Mouse (Mus musculus): ENCODE results near the gene Eva1b. TPM values are rescaled to one million over a fixed set of nuclear protein-coding genes. Genes with fewer than 3 reads are reported as not detected.
A peak's percentile ranks its signal among the peaks of the same experiment; 100 is the strongest.

The Eva1b gene
- polyA plus RNA-seq, 1 experiment from 2014 or later = 149 TPM

DNA sequence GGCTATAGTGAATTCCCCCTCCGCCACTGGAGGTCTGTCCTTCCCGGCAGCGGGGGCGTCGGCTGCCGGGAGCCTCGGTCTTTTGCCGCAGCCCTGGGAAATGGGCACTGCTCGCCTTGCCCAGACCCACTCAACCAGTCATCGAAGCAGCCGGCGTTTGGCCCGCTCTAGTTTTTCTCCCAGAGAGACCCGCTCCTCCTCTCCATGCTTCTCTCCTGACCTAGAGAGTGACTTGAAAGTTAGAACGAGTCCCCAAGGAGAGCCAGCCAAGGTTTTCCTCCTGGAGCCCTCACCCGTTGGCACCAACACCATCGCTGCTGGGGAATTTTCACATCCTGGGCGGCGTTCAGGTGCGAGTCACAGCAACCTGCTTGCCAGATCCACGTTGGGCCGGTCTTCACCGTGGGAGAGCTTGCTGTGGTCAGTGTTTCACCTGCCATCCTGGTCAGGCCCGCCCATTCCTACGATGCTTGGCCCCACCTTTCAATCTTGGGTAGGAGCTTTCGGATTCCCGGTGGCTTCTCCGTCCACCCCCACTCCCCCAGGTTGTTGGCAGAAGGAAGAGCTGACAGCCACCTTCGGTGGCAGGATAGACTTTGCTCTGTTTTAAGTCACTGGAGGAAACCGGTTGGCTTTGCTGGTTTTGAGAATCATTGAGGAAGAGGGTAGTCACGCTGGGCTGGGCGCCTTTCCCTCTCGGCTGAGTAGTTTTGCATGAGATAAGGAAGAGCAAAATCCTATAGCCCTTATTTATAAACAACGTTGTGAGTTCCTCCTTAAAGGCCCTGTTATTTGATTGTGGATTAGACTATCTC is 43.1 kb upstream of the Eva1b start:
- Histone ChIP-seq H3K9me3 (replicated peaks; ENCODE audit: low read length) (no peaks in the 10 kb centered on the region), H3K4me1 (replicated peaks; ENCODE audit: insufficient read depth, low read length) (peaks cover 40% of the 10 kb centered on the region), H3K9ac (ENCODE audit: low read depth, low read length) (peak overlapping the region; percentile 92), H3K36me3 (ENCODE audit: insufficient read depth, low read length) (no peaks in the 10 kb centered on the region), H3K4me2 (ENCODE audit: low read length) (peak overlapping the region; percentile 96), H3K27ac (peak overlapping the region; percentile 89), H3K27me3 (ENCODE audit: insufficient read depth, low read length) (no peaks in the 10 kb centered on the region), H3K4me3 (replicated peaks; ENCODE audit: low read depth, low read length) (peak overlapping the region; percentile 97)
- WGBS = 2% methylated on average over 34 of the region's 34 CpGs
- TF ChIP-seq CTCF (IDR thresholded peaks at IDR 0.05; ENCODE audit: low read depth) = no peak
- ATAC-seq (replicated peaks; ENCODE audit: low FRiP score, low read depth) (peak; percentile 62), DNase-seq (ENCODE audit: low spot score) (no peak)

DNA sequence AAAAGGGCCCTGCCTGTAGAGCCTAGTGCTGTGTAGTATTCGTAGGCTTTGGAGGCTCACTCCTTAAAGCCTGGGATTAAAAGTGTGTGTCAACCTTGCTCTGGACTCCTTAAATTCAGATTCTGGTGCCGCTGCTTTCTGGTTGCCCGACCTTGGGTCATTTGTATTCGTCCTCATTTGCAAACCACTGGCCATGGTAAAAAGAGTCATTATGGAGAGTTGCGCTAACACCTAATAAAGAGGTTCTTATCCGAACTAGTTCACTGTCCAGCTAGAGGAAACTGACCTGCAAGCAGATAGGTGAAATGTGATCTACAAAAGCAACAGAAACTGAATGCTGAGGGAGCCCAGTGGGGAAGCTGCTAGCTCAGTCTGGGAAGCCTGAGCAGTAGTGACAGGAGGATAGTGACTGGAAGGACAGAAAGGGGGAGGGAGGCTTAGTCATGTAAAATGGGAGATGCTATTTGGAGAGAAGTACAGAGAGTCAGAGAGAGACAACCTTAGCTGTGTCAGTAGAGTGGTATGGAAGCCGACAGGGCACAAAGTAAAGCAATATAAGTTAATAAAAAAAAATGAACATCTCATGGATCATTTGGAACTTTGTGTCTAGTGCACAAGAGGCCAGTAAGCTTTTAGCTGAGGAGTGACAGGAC is 42.3 kb upstream of the Eva1b start:
- Histone ChIP-seq H3K4me3 (replicated peaks; ENCODE audit: low read depth, low read length) (peak overlapping the region; percentile 97), H3K4me2 (ENCODE audit: low read length) (peak overlapping the region; percentile 96), H3K36me3 (ENCODE audit: insufficient read depth, low read length) (no peaks in the 10 kb centered on the region), H3K9ac (ENCODE audit: low read depth, low read length) (peak overlapping the region; percentile 92; the same call in 1 of the 2 replicates), H3K27ac (no peak overlapping the region), H3K27me3 (ENCODE audit: insufficient read depth, low read length) (no peaks in the 10 kb centered on the region), H3K9me3 (replicated peaks; ENCODE audit: low read length) (no peaks in the 10 kb centered on the region), H3K4me1 (replicated peaks; ENCODE audit: insufficient read depth, low read length) (peaks cover 44% of the 10 kb centered on the region)
- WGBS = 41% methylated on average over 7 of the region's 7 CpGs
- DNase-seq (ENCODE audit: low spot score) = no peak
- no peak for ATAC-seq (replicated peaks; ENCODE audit: low FRiP score, low read depth)
- TF ChIP-seq CTCF (IDR thresholded peaks at IDR 0.05; ENCODE audit: low read depth) = no peak

DNA sequence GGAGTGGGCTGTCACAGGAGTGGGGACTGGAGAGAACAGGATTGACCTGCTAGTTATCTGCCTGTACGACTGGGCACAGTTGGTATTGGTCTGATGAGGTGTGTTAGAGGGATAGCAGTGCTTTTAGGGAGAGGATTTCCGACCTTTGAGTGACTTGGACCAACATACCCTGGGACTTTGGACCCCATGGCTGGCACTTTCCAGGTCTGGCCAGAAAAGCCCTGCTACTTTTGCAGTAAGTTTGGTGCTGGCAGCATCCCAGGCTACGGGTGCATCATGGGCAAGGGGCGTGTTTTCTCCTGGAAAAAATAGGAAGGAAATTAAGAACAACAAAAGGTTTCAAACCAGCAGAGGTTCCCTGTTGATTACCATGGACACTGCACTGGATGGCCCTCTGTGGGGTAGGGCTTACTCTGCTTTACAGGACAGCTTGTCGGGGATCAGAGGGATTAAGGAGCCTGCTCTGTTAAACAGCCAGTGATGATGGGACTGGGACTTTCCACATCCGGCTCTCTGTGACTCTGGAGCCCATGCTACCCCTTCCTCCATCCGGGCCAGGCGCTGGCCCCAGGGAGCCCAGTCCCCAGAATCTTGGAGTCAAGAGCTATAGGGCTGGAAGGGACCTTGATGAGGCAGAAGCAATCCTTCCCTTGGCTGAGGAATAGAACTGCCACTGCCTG is 39.3 kb upstream of the Eva1b start:
- Histone ChIP-seq H3K9ac (ENCODE audit: low read depth, low read length) (0 out of 2 replicates have a peak overlapping the region, but pooled peaks have one; percentile 28), H3K36me3 (ENCODE audit: insufficient read depth, low read length) (no peaks in the 10 kb centered on the region), H3K9me3 (replicated peaks; ENCODE audit: low read length) (no peaks in the 10 kb centered on the region), H3K4me3 (replicated peaks; ENCODE audit: low read depth, low read length) (no peak overlapping the region), H3K4me2 (ENCODE audit: low read length) (no peak overlapping the region), H3K27ac (peak overlapping the region; percentile 51), H3K27me3 (ENCODE audit: insufficient read depth, low read length) (no peaks in the 10 kb centered on the region), H3K4me1 (replicated peaks; ENCODE audit: insufficient read depth, low read length) (peaks cover 54% of the 10 kb centered on the region)
- 69% methylated on average over 8 of the region's 8 CpGs for WGBS
- DNase-seq (ENCODE audit: low spot score) = no peak
- TF ChIP-seq CTCF (IDR thresholded peaks at IDR 0.05; ENCODE audit: low read depth) = no peak
- no peak for ATAC-seq (replicated peaks; ENCODE audit: low FRiP score, low read depth)

DNA sequence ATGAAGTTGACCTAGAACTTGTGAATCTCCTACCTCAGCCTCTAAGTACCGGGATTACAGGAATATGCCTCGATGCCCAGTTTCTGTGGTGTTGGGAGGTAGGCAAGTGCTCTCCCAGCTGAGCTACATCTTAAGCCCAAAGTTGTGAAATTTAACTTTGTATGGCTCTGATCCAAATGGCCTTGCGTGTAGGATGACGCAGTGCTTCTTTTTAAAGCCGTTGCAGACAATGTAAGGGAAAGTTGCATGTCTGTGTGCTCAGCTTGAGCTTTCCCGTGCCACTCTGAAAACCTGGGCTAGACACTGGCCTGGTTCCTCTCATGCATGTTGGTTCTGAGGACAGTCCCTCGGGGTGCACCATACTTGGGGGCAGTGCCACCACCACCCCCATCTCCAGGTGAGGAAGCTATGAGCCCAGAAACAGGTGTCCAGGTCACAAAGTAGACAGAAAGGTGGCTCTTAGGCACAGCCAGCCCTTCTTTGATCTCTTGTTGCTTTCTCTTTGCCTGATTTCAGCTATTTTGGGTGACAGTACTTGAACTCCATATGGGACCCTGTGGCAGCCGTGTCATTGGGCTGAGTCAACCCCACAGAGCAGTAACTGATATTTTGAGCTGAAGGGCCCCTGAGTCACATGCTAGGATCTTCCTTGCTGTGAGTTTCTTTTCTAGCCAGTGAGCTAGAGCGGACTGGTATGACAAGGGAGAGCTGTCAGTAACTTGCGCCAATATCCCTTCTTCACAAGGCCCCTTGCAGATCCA is 37.8 kb upstream of the Eva1b start:
- H3K4me1 ChIP-seq (replicated peaks; ENCODE audit: insufficient read depth, low read length) = peaks cover 57% of the 10 kb centered on the region
- DNase-seq (ENCODE audit: low spot score) = no peak
- WGBS = 64% methylated on average over 10 of the region's 10 CpGs

GRCm38 (mm10) chr4:126110374-126111152 is 37.0 kb upstream of the Eva1b start:
- H3K27ac ChIP-seq = peak overlapping the region; percentile 91
- H3K9ac ChIP-seq (ENCODE audit: low read depth, low read length) = no peak overlapping the region
- peak overlapping the region; percentile 41 for H3K4me2 ChIP-seq (ENCODE audit: low read length)
- DNase-seq (ENCODE audit: low spot score) = peak; percentile 77
- no peaks in the 10 kb centered on the region for H3K27me3 ChIP-seq (ENCODE audit: insufficient read depth, low read length)
- H3K9me3 ChIP-seq (replicated peaks; ENCODE audit: low read length) = no peaks in the 10 kb centered on the region
- peak; percentile 53 for TF ChIP-seq CTCF (IDR thresholded peaks at IDR 0.05; ENCODE audit: low read depth)
- WGBS = 10% methylated on average over 12 of the region's 12 CpGs
- peaks cover 53% of the 10 kb centered on the region for H3K4me1 ChIP-seq (replicated peaks; ENCODE audit: insufficient read depth, low read length)
- no peak overlapping the region for H3K4me3 ChIP-seq (replicated peaks; ENCODE audit: low read depth, low read length)
- peak; percentile 66 for ATAC-seq (replicated peaks; ENCODE audit: low FRiP score, low read depth)
- no peaks in the 10 kb centered on the region for H3K36me3 ChIP-seq (ENCODE audit: insufficient read depth, low read length)

More for the DNA sequence above, 37.8 kb upstream of the Eva1b start:
- Histone ChIP-seq H3K9me3 (replicated peaks; ENCODE audit: low read length) (no peaks in the 10 kb centered on the region), H3K36me3 (ENCODE audit: insufficient read depth, low read length) (no peaks in the 10 kb centered on the region), H3K27me3 (ENCODE audit: insufficient read depth, low read length) (no peaks in the 10 kb centered on the region), H3K4me3 (replicated peaks; ENCODE audit: low read depth, low read length) (no peak overlapping the region), H3K4me2 (ENCODE audit: low read length) (peak overlapping the region; percentile 41; the same call in 1 of the 2 replicates), H3K9ac (ENCODE audit: low read depth, low read length) (no peak overlapping the region), H3K27ac (peak overlapping the region; percentile 91)
- no peak for ATAC-seq (replicated peaks; ENCODE audit: low FRiP score, low read depth)
- TF ChIP-seq CTCF (IDR thresholded peaks at IDR 0.05; ENCODE audit: low read depth) = no peak
